Mouse (Mus musculus): ENCODE measurements around the gene Rpl13a. TPM values are rescaled to one million over a fixed set of nuclear protein-coding genes. Genes with fewer than 3 reads are reported as not detected.

The Rpl13a gene
- polyA plus RNA-seq, 1 experiment: 1,205 TPM

- TF ChIP-seq CTCF (IDR thresholded peaks at IDR 0.05; ENCODE audit: insufficient read depth, low read depth, low read length) (no peak), POLR2A (IDR thresholded peaks at IDR 0.05; ENCODE audit: insufficient read depth, low read depth, low read length) (no peak)
- H3K4me3 ChIP-seq (ENCODE audit: insufficient read depth, low read depth, low read length): no peak overlapping the region
- no peak overlapping the region for H3K27ac ChIP-seq (ENCODE audit: insufficient read depth, low read depth, low read length)
- peaks cover 29% of the 10 kb centered on the region for H3K4me1 ChIP-seq (ENCODE audit: control insufficient read depth, insufficient read depth, low read length)
- WGBS: 39% methylated on average over 7 of the region's 7 CpGs
These were observed 3.4 kb downstream of the Rpl13a start for GRCm38 (mm10) chr7:45125144-45125600.

GRCm38 (mm10) chr7:45124224-45125143 is 4.1 kb downstream of the Rpl13a start, which contains the start of gene Rps11:
Gene Rps11 (minus strand): TSS chr7:45124439.
- 1% methylated on average over 59 of the region's 59 CpGs for WGBS
- Histone ChIP-seq H3K4me3 (ENCODE audit: insufficient read depth, low read depth, low read length) (peak within 1 kb of the TSS; percentile 74), H3K27ac (ENCODE audit: insufficient read depth, low read depth, low read length) (peak within 1 kb of the TSS; percentile 63), H3K4me1 (ENCODE audit: control insufficient read depth, insufficient read depth, low read length) (peaks cover 27% of the 10 kb centered on the region)
- TF ChIP-seq CTCF (IDR thresholded peaks at IDR 0.05; ENCODE audit: insufficient read depth, low read depth, low read length) (no peak), POLR2A (IDR thresholded peaks at IDR 0.05; ENCODE audit: insufficient read depth, low read depth, low read length) (peak; percentile 75)

- TF ChIP-seq POLR2A (IDR thresholded peaks at IDR 0.05; ENCODE audit: insufficient read depth, low read depth, low read length): no peak
- TF ChIP-seq CTCF (IDR thresholded peaks at IDR 0.05; ENCODE audit: insufficient read depth, low read depth, low read length): no peak
- H3K4me1 ChIP-seq (ENCODE audit: control insufficient read depth, insufficient read depth, low read length): peaks cover 22% of the 10 kb centered on the region
These were observed 5.4 kb downstream of the Rpl13a start for GRCm38 (mm10) chr7:45123186-45123570.

GRCm38 (mm10) chr7:45122561-45123185 is 5.9 kb downstream of the Rpl13a start:
- Histone ChIP-seq H3K4me3 (ENCODE audit: insufficient read depth, low read depth, low read length) (peak overlapping the region; percentile 74), H3K4me1 (ENCODE audit: control insufficient read depth, insufficient read depth, low read length) (peaks cover 22% of the 10 kb centered on the region), H3K27ac (ENCODE audit: insufficient read depth, low read depth, low read length) (no peak overlapping the region)
- WGBS: 82% methylated on average over 15 of the region's 15 CpGs
- TF ChIP-seq CTCF (IDR thresholded peaks at IDR 0.05; ENCODE audit: insufficient read depth, low read depth, low read length): no peak
- TF ChIP-seq POLR2A (IDR thresholded peaks at IDR 0.05; ENCODE audit: insufficient read depth, low read depth, low read length): no peak

More at GRCm38 (mm10) chr7:45123186-45123570, 5.4 kb downstream of the Rpl13a start:
- Histone ChIP-seq H3K27ac (ENCODE audit: insufficient read depth, low read depth, low read length) (no peak overlapping the region), H3K4me3 (ENCODE audit: insufficient read depth, low read depth, low read length) (peak overlapping the region; percentile 74)
- WGBS: 16% methylated on average over 12 of the region's 12 CpGs

- TF ChIP-seq CTCF (IDR thresholded peaks at IDR 0.05; ENCODE audit: insufficient read depth, low read depth, low read length): no peak
- no peak for TF ChIP-seq POLR2A (IDR thresholded peaks at IDR 0.05; ENCODE audit: insufficient read depth, low read depth, low read length)
- Histone ChIP-seq H3K4me3 (ENCODE audit: insufficient read depth, low read depth, low read length) (no peak overlapping the region), H3K27ac (ENCODE audit: insufficient read depth, low read depth, low read length) (peak overlapping the region; percentile 20; the same call in 1 of the 2 replicates), H3K4me1 (ENCODE audit: control insufficient read depth, insufficient read depth, low read length) (peaks cover 18% of the 10 kb centered on the region)
These were observed 6.6 kb downstream of the Rpl13a start for GRCm38 (mm10) chr7:45121966-45122365.

GRCm38 (mm10) chr7:45121404-45121803 is 7.2 kb downstream of the Rpl13a start:
- TF ChIP-seq CTCF (IDR thresholded peaks at IDR 0.05; ENCODE audit: insufficient read depth, low read depth, low read length): no peak
- Histone ChIP-seq H3K4me3 (ENCODE audit: insufficient read depth, low read depth, low read length) (no peak overlapping the region), H3K4me1 (ENCODE audit: control insufficient read depth, insufficient read depth, low read length) (peaks cover 12% of the 10 kb centered on the region), H3K27ac (ENCODE audit: insufficient read depth, low read depth, low read length) (0 out of 2 replicates have a peak overlapping the region, but pooled peaks have one; percentile 20)
- WGBS: 58% methylated on average over 8 of the region's 8 CpGs

- Histone ChIP-seq H3K27ac (ENCODE audit: insufficient read depth, low read depth, low read length) (no peak overlapping the region), H3K4me3 (ENCODE audit: insufficient read depth, low read depth, low read length) (no peak overlapping the region), H3K4me1 (ENCODE audit: control insufficient read depth, insufficient read depth, low read length) (peaks cover 11% of the 10 kb centered on the region)
- WGBS: 76% methylated on average over 5 of the region's 5 CpGs
- TF ChIP-seq CTCF (IDR thresholded peaks at IDR 0.05; ENCODE audit: insufficient read depth, low read depth, low read length): no peak
- TF ChIP-seq POLR2A (IDR thresholded peaks at IDR 0.05; ENCODE audit: insufficient read depth, low read depth, low read length): no peak
These were observed 8.5 kb downstream of the Rpl13a start for GRCm38 (mm10) chr7:45119780-45120709.

- Histone ChIP-seq H3K4me3 (ENCODE audit: insufficient read depth, low read depth, low read length) (no peak overlapping the region), H3K27ac (ENCODE audit: insufficient read depth, low read depth, low read length) (no peak overlapping the region), H3K4me1 (ENCODE audit: control insufficient read depth, insufficient read depth, low read length) (peaks cover 11% of the 10 kb centered on the region)
- WGBS: 91% methylated on average over 6 of the region's 6 CpGs
- no peak for TF ChIP-seq CTCF (IDR thresholded peaks at IDR 0.05; ENCODE audit: insufficient read depth, low read depth, low read length)
- TF ChIP-seq POLR2A (IDR thresholded peaks at IDR 0.05; ENCODE audit: insufficient read depth, low read depth, low read length): no peak
These were observed 10.2 kb downstream of the Rpl13a start for GRCm38 (mm10) chr7:45118336-45118735.

Measured in olfactory bulb, adult 2 months (tissue).